Mouse (Mus musculus) lung, postnatal 0 days (tissue): ENCODE data around the gene Uncx.

Source experiments
- CTCF ChIP-seq: IDR thresholded peaks from 2 replicates; pipeline ENCODE4 v1.5.1; 2016; ENCODE audit warnings: antibody characterized with exemption, mild to moderate bottlenecking
- EP300 ChIP-seq: IDR thresholded peaks from 2 replicates; pipeline ENCODE4 v1.6.1; 2016; ENCODE audit warnings: antibody characterized with exemption, mild to moderate bottlenecking, control low read depth

- no peak for TF ChIP-seq EP300
- TF ChIP-seq CTCF = no peak
Measured at GRCm38 (mm10) chr5:139555476-139556115, 12.3 kb downstream of the Uncx start.
